Mouse (Mus musculus) E14TG2a.4 (cell line): Measurements from ENCODE around the gene Fam240b.

Experiments
- CTCF ChIP-seq: conservative IDR thresholded peaks from 2 replicates; pipeline ENCODE4 v1.5.1; 2014; ENCODE audit warnings: low read length
- NANOG ChIP-seq: IDR thresholded peaks from 2 replicates; pipeline ENCODE4 v1.6.1; 2014; ENCODE audit warnings: borderline replicate concordance, low read length, mixed read lengths
- POU5F1 ChIP-seq: IDR thresholded peaks from 2 replicates; pipeline ENCODE4 v1.6.1; 2014; ENCODE audit warnings: low read length, borderline replicate concordance

GRCm38 (mm10) chr13:64507361-64507760 is 9.8 kb upstream of the Fam240b start:
- TF ChIP-seq CTCF, result no peak
- no peak for TF ChIP-seq POU5F1
- TF ChIP-seq NANOG, result no peak
